Mouse (Mus musculus) macrophage (primary cell): ENCODE measurements around the gene Ckap4. TPM values are rescaled to one million over a fixed set of nuclear protein-coding genes. Genes with fewer than 3 reads are reported as not detected.

Experiments
- H3K27ac ChIP-seq: fragments of 350-480 bp; formaldehyde crosslinking; 2 replicates; pipeline ENCODE4 v1.9.0; 2021
- H3K36me3 ChIP-seq: fragments of 350-480 bp; formaldehyde crosslinking; 2 replicates; pipeline ENCODE4 v1.9.0; 2021; ENCODE audit errors: inconsistent target
- H3K4me3 ChIP-seq: fragments of 350-480 bp; formaldehyde crosslinking; 2 replicates; pipeline ENCODE4 v1.9.0; 2021; ENCODE audit errors: inconsistent target
- H3K79me2 ChIP-seq: fragments of 350-480 bp; formaldehyde crosslinking; 2 replicates; pipeline ENCODE4 v1.9.0; 2021; ENCODE audit errors: inconsistent target
- WGBS: methylation state at CpG from one replicate; pipeline ENCODE4 v1.1.7; 2026; ENCODE audit warnings: inconsistent platforms; ENCODE audit not compliant: missing documents; 5-methylcytosine and 5-hydroxymethylcytosine counted together
- polyA plus RNA-seq: library from polyadenylated mRNA; stranded (reverse); fragments of 250-400 nt; gene quantifications from 3 replicates; pipeline ENCODE4 v1.2.4, GENCODE M21; 2018; ENCODE audit warnings: inconsistent platforms
- total RNA-seq, 78 experiments: library from RNA; depleted of rRNA; stranded (reverse); fragments of 250-400 nt; gene quantifications; 1 replicate in 9 of 78; 2 replicates in 24 of 78; 3 replicates in 43 of 78; 4 replicates in 2 of 78; pipeline ENCODE4 v1.2.4; 2018; ENCODE audit warnings: inconsistent platforms in 56 of 78

Ckap4 gene
- 10 to 100 TPM in 1 of 26 experiments, 1 to 10 TPM in 13, under 1 TPM in 12; 0.22 to 26.1 (median 1.4) TPM for total RNA-seq (2018; cell fraction: chromatin; rRNA removed)
- 10 to 100 TPM in 13 of 26 experiments, 1 to 10 TPM in 13; 1.8 to 21.2 (median 8.0) TPM for total RNA-seq (2018; cell fraction: cytosol; rRNA removed)
- 10 to 100 TPM in 10 of 26 experiments, 1 to 10 TPM in 16; 2.7 to 50.8 (median 8.9) TPM for total RNA-seq (2018; cell fraction: nucleus; rRNA removed)
- polyA plus RNA-seq: 8.3 to 45.1 TPM (median 15.0 TPM) in 3 replicates

DNA sequence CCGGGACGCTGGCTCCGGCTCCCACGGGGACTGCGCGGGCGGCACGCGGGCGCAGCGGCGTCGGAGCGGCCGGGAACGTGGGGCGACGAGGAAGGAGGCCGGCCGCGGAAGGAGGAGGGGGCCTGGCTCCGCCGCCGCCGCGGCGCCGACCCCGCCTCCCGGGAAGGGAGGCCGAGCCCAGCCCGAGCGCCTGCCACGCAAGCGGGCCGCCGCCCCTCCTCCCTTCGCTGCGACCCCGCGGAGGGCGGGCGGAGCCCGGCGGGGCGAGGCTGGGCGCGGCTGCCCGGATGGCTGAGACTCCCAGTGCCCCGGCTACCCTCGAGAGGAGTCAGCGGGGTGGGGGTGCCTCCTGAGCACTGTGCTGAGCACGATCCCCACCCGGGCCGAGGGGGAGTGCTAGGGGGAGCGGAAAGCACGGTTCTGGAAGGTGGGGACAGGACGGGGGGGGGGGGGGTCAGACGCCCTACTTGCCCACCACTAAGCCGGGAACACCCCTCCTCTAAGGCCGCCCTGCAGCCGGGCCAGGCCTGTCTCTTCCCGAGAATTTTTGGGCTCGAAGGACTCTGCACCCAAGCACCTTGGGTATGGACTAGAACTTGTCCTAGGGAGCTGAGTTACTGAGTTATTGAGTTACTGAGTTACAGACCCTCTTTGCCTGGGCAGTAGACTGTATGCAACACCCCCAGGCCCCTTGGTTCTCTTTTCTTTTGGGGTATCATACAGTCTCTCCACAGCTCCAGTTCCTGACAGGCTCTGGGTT, at the start of gene Ckap4:
TSS of gene Ckap4 (minus strand) at position 151 of the 760 bp plus-strand sequence.
- peak within 1 kb of the TSS; percentile 45 for H3K4me3 ChIP-seq
- peaks cover 42% of the 10 kb centered on the region for H3K79me2 ChIP-seq
- 5% methylated on average over 56 of the region's 64 CpGs for WGBS
- no peaks in the 10 kb centered on the region for H3K36me3 ChIP-seq
- H3K27ac ChIP-seq: peak within 1 kb of the TSS; percentile 19

DNA sequence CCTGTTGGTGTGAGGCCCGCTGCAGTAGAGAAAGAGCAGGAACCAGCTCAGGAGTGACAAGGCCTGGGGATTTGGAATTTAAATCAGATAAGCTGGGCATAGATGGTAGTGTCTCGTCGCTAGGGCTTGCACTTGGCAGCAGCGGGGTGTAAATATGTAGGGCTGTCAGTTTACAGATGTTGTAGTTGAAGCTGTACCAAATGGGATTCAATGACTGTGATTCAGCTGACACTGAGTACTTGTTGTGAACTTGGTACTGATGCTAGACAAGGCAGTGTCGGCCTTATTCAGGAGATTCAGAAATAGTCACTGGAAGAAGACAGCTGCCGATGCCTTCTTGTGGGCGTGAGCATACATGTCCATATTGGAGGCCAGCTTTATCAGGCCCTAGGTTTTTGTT, 48.4 kb upstream of the Ckap4 start:
- Histone ChIP-seq H3K27ac (no peak overlapping the region), H3K79me2 (peaks cover 13% of the 10 kb centered on the region; the same call in 1 of the 2 replicates)
- WGBS: 98% methylated on average over 5 of the region's 7 CpGs

DNA sequence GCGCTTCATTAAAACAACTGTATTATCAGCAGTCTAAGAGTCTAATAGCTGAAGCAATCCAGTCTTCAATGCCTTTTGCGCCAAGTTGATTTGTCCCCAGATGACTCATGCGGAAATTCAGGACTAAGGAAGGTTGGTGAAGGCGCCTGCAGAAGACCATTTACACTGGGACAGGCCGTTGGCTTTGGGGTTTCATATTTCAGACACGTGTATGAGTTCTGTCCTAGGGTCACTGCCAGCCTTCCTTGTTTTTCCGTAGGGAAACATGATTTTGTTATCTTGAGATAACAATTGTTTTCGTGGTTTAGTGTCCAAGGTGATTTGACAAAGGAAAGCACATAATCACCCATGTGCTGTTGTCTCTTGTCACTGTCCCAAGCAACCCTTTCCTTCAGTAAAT, 47.3 kb upstream of the Ckap4 start:
- H3K79me2 ChIP-seq: peaks cover 13% of the 10 kb centered on the region; the same call in 1 of the 2 replicates
- H3K4me3 ChIP-seq: no peak overlapping the region
- 87% methylated on average over 8 of the region's 8 CpGs for WGBS
- H3K36me3 ChIP-seq: no peaks in the 10 kb centered on the region
- H3K27ac ChIP-seq: no peak overlapping the region

More for the DNA sequence above, 48.4 kb upstream of the Ckap4 start:
- Histone ChIP-seq H3K36me3 (no peaks in the 10 kb centered on the region), H3K4me3 (no peak overlapping the region)

- Histone ChIP-seq H3K4me3 (no peak overlapping the region), H3K27ac (no peak overlapping the region), H3K36me3 (no peaks in the 10 kb centered on the region), H3K79me2 (peaks cover 13% of the 10 kb centered on the region; the same call in 1 of the 2 replicates)
- WGBS: 97% methylated on average over 2 of the region's 2 CpGs
These were observed 45.7 kb upstream of the Ckap4 start for GRCm38 (mm10) chr10:84579527-84579926.

GRCm38 (mm10) chr10:84578738-84579137, 44.9 kb upstream of the Ckap4 start:
- no peaks in the 10 kb centered on the region for H3K36me3 ChIP-seq
- no peak overlapping the region for H3K27ac ChIP-seq
- 91% methylated on average over 10 of the region's 10 CpGs for WGBS
- H3K4me3 ChIP-seq: no peak overlapping the region
- H3K79me2 ChIP-seq: peaks cover 13% of the 10 kb centered on the region; the same call in 1 of the 2 replicates

- peak overlapping the region; percentile 94 for H3K27ac ChIP-seq
- H3K4me3 ChIP-seq: peak overlapping the region; percentile 70
- under 1% methylated on average over 38 of the region's 38 CpGs for WGBS
- peaks cover 13% of the 10 kb centered on the region; the same call in 1 of the 2 replicates for H3K79me2 ChIP-seq
- H3K36me3 ChIP-seq: no peaks in the 10 kb centered on the region
These were observed 43.3 kb upstream of the Ckap4 start for GRCm38 (mm10) chr10:84577071-84577727.

DNA sequence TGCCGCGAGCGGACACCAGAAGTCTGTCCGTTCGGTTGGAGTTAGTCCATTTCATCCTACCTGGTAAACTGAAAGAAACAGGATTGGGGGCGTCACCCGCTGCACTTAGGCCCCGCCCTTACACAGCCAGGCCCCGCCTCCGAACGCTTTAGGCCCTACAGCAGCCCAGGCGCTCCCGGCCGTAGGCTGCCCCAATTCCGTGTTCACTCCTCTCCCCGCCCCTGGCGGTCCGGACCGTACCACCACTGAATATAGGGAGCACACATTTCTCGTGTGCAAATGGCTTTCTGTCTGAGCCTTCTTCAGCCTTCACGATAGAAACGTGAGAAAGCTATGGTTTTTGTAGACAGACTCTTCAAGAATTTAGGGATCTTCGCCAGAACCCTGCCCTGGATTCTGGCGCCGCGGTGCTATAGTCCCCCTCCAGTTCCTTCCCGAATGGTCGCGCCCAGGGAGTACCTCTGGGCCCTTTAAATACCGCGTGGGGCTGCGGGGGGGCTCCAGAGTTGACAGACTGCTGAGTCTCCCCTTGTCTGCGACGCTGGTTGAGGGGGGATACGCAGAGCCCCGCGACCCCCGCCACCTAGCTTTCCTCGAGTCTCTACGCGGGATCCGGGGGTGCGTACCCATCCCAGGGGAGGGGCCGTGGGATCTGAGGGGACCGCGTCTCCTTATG, 42.7 kb upstream of the Ckap4 start, which contains the start of gene Tcp11l2:
TSS of gene Tcp11l2 (plus strand) at position 232 of the 676 bp plus-strand sequence.
- H3K4me3 ChIP-seq: peak within 1 kb of the TSS; percentile 70
- H3K36me3 ChIP-seq: no peaks in the 10 kb centered on the region
- WGBS: under 1% methylated on average over 46 of the region's 46 CpGs
- peaks cover 13% of the 10 kb centered on the region; the same call in 1 of the 2 replicates for H3K79me2 ChIP-seq
- H3K27ac ChIP-seq: peak within 1 kb of the TSS; percentile 94

GRCm38 (mm10) chr10:84576029-84576394, 42.1 kb upstream of the Ckap4 start:
- H3K79me2 ChIP-seq: peaks cover 13% of the 10 kb centered on the region; the same call in 1 of the 2 replicates
- H3K4me3 ChIP-seq: peak overlapping the region; percentile 70
- WGBS: 0% methylated on average over 14 of the region's 14 CpGs
- H3K36me3 ChIP-seq: no peaks in the 10 kb centered on the region
- H3K27ac ChIP-seq: peak overlapping the region; percentile 94

DNA sequence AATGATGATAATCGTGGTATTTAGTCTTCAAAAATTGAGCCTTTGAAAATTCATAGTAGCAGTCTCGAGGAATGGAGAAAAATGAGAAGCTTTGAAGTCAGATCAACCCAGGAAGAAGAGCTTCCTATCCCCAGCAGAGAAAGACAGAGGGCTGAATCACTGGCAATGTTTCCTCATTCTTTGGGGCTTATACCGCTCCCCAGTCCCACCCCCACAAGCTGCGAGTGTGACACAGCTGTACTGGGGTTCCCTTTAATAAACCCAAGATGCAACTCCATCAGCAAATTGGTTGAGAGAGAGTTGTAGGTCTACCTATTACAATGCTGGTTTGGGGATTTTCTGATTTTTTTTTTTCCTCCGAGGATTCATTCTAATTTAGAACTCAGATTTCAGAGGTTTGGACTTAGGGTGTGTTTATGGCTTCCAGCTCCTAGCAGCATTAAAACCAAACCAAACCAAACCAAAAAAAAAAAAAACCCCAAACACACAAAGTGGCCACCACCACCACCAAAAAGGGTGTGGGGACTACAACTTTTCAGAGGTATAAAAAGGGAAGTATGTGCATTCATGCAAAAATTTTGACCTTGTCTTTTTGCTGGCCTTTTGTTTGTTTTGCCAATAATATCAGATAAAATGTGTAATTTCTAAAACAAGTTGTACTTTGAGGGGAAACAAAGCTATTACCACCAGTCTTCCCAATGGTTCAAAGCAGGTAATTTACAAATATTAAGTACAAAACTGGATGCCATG, 40.0 kb upstream of the Ckap4 start:
- 15% methylated on average over 5 of the region's 5 CpGs for WGBS
- peak overlapping the region; percentile 64 for H3K27ac ChIP-seq
- H3K79me2 ChIP-seq: peaks cover 12% of the 10 kb centered on the region; the same call in 1 of the 2 replicates
- H3K36me3 ChIP-seq: no peaks in the 10 kb centered on the region
- no peak overlapping the region for H3K4me3 ChIP-seq

DNA sequence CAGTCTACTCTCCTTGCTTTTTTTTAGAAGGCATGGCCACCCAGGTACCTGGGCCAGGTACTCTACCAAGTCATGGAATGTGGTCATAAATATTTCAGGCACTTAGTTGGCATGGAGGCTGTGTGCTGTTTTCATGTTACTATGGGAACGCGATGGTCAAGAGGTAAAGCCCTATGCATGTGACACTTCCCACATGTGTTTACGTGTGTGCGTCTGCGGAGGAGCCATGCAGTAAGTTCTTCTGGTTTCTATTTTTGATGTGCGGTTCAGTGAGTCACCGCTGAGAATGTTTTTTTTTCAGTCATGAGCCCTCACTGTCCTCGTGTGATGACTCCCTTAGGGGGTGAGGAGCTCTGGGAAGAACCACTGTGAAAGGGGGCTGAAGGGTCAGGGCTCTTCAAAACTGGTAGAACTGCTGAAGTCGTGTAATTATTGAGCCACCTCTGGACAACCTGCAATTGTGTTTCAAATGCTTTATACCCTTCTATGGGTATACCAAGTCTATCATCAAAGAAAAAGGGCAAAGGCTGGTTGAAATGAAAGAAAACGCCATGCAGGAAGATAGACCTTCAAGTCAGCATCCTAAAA, 37.3 kb upstream of the Ckap4 start:
- Histone ChIP-seq H3K36me3 (no peaks in the 10 kb centered on the region), H3K79me2 (no peaks in the 10 kb centered on the region)

GRCm38 (mm10) chr10:84564427-84564826, 30.6 kb upstream of the Ckap4 start:
- WGBS: 89% methylated on average over 8 of the region's 8 CpGs
- no peak overlapping the region for H3K4me3 ChIP-seq
- H3K36me3 ChIP-seq: no peaks in the 10 kb centered on the region
- no peak overlapping the region for H3K27ac ChIP-seq
- H3K79me2 ChIP-seq: no peaks in the 10 kb centered on the region

More for the DNA sequence above, 37.3 kb upstream of the Ckap4 start:
- H3K4me3 ChIP-seq: no peak overlapping the region
- H3K27ac ChIP-seq: peak overlapping the region; percentile 58
- WGBS: 55% methylated on average over 10 of the region's 10 CpGs

DNA sequence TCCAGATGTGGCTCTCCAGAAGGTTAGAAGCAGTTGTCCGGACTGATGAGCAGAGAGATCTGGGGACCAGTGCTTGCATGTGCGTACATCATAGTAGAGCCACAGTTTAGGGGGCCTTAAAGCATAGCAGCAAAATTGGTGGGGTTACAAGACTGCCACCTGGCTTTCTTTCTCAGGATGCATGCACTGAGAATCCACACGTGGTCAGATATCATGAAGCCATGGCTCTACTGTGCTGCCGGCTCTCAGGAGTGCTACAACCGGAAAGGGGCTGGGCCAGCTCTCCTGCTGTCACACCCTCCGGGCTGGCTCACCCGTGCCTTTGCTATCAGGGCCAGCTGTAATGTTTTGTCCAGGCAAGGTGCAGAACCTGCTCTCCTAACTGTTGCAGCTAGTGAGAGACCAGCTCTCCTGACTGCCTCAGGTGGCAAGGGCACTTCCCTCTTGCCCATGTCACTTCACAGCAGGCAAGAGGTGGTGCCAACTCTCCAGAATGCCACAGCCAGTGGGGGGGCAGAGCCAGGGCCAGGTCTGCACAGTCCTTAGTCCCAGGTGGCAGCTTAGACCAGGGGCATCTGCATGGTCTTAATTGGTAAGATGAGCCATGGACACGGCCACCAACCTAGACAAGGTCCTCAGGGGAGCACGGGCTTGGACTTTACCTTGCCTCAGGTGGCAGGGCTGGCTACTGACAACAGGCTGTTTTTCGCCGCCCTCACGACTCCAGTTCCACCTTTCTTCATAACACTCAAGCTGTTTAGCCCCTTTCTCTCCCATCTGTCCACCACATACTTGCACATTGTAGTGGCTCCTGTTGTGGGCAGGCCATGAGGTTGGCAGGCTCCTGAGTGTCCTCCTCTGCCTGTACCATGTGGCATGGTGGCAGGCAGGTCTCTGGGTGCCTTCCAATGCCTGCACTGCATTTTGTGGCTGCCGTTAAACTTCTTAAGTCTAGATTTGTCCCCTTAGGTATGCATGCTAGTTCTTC, 29.0 kb upstream of the Ckap4 start:
- Histone ChIP-seq H3K27ac (no peak overlapping the region), H3K79me2 (no peaks in the 10 kb centered on the region), H3K36me3 (no peaks in the 10 kb centered on the region), H3K4me3 (no peak overlapping the region)
- 61% methylated on average over 13 of the region's 13 CpGs for WGBS
